Mouse (Mus musculus) midbrain, embryonic 16.5 days (tissue): ENCODE results near the gene Ndufb5. TPM values are rescaled to one million over a fixed set of nuclear protein-coding genes. Genes with fewer than 3 reads are reported as not detected.

ENCODE experiments used
- ATAC-seq: fragments of 200-750 bp; cut with Nextera tagmentation; 2 replicates; pipeline ENCODE4 v1.8.0; 2017; ENCODE audit warnings: moderate TSS enrichment
- H3K27ac ChIP-seq: fragments of 300-500 bp; sonication (generic); 2 replicates; pipeline ENCODE4 v1.5.1; 2014; ENCODE audit warnings: mild to moderate bottlenecking, low read length, mixed read lengths
- H3K27me3 ChIP-seq: fragments of 300-500 bp; sonication (generic); 2 replicates; pipeline ENCODE4 v1.6.1; 2014; ENCODE audit warnings: low read depth, low read length, mixed read lengths; ENCODE audit not compliant: control insufficient read depth, insufficient read depth
- H3K36me3 ChIP-seq: fragments of 300-500 bp; sonication (generic); 2 replicates; pipeline ENCODE4 v1.6.1; 2014; ENCODE audit warnings: mild to moderate bottlenecking, low read length, moderate library complexity, mixed read lengths; ENCODE audit not compliant: control insufficient read depth, insufficient read depth
- H3K4me1 ChIP-seq: fragments of 300-500 bp; sonication (generic); 2 replicates; pipeline ENCODE4 v1.6.1; 2014; ENCODE audit warnings: mild to moderate bottlenecking, low read length, mixed read lengths; ENCODE audit not compliant: control insufficient read depth, insufficient read depth
- H3K4me2 ChIP-seq: fragments of 300-500 bp; sonication (generic); 2 replicates; pipeline ENCODE4 v1.6.1; 2014; ENCODE audit warnings: mild to moderate bottlenecking, low read length, mixed read lengths
- H3K4me3 ChIP-seq: fragments of 300-500 bp; sonication (generic); 2 replicates; pipeline ENCODE4 v1.5.1; 2014; ENCODE audit warnings: low read depth, mild to moderate bottlenecking, low read length, moderate library complexity, mixed read lengths
- H3K9ac ChIP-seq: fragments of 300-500 bp; sonication (generic); 2 replicates; pipeline ENCODE4 v1.6.1; 2014; ENCODE audit warnings: low read depth, low read length, mixed read lengths
- H3K9me3 ChIP-seq: fragments of 300-500 bp; sonication (generic); replicated peaks from 2 replicates; pipeline ENCODE4 v1.6.1; 2014; ENCODE audit warnings: mild to moderate bottlenecking, low read length, mixed read lengths; ENCODE audit not compliant: control insufficient read depth, poor library complexity, severe bottlenecking
- WGBS: fragments of 180-500 bp; shearing (Covaris S2); extraction: QIAGEN DNeasy Blood & Tissue Kit; methylation state at CpG from one replicate; pipeline ENCODE4 v1.1.7; 2014; 5-methylcytosine and 5-hydroxymethylcytosine counted together
- polyA plus RNA-seq: library from polyadenylated mRNA; unstranded; fragments of >200 nt; fragmentation: Nextera tagmentation; extraction: Ambion mirVana; gene quantifications from 2 replicates; pipeline ENCODE4 v1.2.1, GENCODE M21; 2015

Gene Ndufb5
- 297 and 301 TPM in 2 replicates for polyA plus RNA-seq

DNA sequence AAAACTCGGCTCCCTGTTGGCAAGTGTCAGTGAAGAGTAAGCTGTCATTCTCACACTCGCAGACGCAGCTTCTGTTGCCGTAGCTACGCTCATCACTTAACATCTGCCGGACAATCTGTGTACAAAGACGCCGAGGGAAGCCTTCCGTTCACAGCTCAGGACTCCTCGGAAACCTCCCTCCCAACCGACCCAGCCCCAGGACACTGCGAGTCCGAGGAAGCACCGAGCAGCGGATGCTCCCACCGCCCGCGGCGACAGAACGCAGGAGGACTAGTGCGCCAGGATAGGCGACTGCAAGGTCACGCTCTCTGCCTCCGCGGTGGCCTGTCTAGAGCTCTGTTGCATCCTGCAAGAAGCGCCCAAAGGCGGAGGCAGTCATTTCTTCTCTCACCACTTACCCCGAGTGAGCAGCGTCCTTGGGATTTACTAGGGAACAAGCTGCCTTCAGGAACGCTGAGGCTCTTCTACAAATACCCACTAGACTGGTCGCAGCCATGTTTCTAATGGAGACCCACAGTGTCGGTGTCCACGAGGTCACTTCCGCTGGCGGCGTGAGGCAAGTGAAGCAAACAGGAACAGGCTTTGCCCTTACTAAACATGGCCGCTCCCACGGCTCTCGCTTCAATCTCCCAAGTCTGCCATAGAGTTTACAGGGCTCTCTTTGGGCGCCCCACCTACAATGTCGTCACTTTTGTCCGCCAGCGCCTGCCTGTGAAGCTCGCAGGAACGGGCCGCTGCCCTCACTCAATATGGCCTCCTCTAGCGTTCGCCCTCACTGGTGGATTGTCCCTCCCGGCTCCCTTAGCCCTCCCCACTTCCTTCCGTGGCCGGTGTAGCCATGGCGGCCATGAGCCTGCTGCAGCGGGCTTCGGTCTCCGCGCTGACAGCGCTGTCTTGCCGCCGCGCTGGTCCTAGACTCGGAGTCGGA, at the start of gene Ndufb5:
TSS of gene Ndufb5 (plus strand) at position 747 of the 928 bp plus-strand sequence.
- ATAC-seq = peak; percentile 99
- Histone ChIP-seq H3K9me3 (no peaks in the 10 kb centered on the region), H3K9ac (peak within 1 kb of the TSS; percentile 87), H3K27ac (peak within 1 kb of the TSS; percentile 86), H3K4me1 (peaks cover 26% of the 10 kb centered on the region), H3K36me3 (peaks cover 15% of the 10 kb centered on the region), H3K4me3 (peak within 1 kb of the TSS; percentile 69), H3K27me3 (no peaks in the 10 kb centered on the region), H3K4me2 (peak within 1 kb of the TSS; percentile 88)
- under 1% methylated on average over 62 of the region's 62 CpGs for WGBS

DNA sequence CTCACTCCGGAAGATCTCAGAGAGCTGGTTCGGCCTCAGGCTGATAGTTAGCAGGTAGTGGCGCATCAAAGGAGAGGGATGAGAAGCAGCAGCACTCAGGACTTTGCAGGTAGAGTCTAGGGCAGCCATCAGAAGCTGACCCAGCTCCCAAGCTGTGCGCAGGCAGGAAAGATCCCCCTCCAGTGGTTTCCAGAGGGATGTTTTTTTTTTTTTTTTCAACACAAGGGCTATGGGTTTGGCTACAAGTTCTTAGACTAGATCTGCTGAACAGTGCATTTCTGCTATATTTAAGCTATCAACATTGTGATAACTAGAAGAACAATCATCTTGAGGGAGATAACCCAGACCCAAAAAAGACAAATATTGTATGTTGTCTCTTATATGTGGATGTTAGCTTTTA, 49.6 kb upstream of the Ndufb5 start:
- Histone ChIP-seq H3K9me3 (no peaks in the 10 kb centered on the region), H3K27ac (no peak overlapping the region), H3K4me2 (no peak overlapping the region), H3K4me3 (no peak overlapping the region), H3K9ac (no peak overlapping the region), H3K27me3 (no peaks in the 10 kb centered on the region), H3K4me1 (no peaks in the 10 kb centered on the region), H3K36me3 (no peaks in the 10 kb centered on the region)
- 0 out of 2 replicates have a peak, but pooled peaks have one; percentile 11 for ATAC-seq
- 64% methylated on average over 4 of the region's 4 CpGs for WGBS

DNA sequence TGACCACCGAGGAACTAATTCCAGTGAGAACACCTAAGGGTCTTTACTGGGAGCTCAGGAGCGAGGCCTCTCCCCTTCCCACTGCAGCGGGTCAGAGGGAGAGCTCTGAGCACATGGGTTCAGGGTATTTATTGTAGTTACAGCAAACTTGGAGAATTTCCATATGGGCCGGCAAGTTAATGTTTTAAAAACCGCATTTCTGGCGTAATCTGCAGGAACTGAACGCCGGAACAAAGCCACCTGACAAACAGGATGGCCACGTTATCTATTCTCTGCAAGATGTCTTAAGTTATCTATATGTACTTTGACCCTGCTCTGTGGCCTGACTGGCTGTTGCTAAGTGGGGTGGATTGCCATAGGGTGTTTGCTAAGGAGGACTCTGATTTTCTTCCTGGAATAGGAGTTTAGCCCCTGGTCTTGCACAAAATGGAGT, 47.2 kb upstream of the Ndufb5 start:
- H3K36me3 ChIP-seq = no peaks in the 10 kb centered on the region
- no peaks in the 10 kb centered on the region for H3K4me1 ChIP-seq
- no peaks in the 10 kb centered on the region for H3K27me3 ChIP-seq
- WGBS = 86% methylated on average over 9 of the region's 9 CpGs
- no peak overlapping the region for H3K9ac ChIP-seq
- H3K4me3 ChIP-seq = no peak overlapping the region
- H3K4me2 ChIP-seq = no peak overlapping the region
- no peak overlapping the region for H3K27ac ChIP-seq
- no peak for ATAC-seq
- no peaks in the 10 kb centered on the region for H3K9me3 ChIP-seq

DNA sequence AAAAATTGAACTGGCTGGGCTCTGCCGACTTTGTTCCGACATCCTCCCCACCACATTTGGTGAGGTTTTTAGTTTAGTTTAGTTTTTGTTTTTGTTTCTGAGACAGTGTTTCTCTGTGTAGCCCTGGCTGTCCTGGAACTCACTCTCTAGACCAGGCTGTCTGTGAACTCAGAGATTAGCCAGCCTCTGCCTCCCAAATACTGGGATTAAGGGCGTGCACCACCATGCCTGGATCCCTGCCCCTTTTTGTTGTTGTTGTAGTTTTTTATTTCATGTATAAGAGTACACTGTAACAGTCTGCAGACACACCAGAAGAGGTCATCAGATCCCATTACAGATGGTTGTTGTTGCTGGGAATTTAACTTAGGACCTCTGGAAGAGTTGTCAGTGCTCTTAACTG, 46.8 kb upstream of the Ndufb5 start:
- Histone ChIP-seq H3K27ac (no peak overlapping the region), H3K9me3 (no peaks in the 10 kb centered on the region), H3K4me3 (no peak overlapping the region), H3K4me1 (no peaks in the 10 kb centered on the region), H3K4me2 (no peak overlapping the region), H3K36me3 (no peaks in the 10 kb centered on the region), H3K27me3 (no peaks in the 10 kb centered on the region), H3K9ac (no peak overlapping the region)
- WGBS = 87% methylated on average over 3 of the region's 3 CpGs
- ATAC-seq = no peak

- WGBS = 50% methylated on average over 1 of the region's 1 CpGs
- H3K36me3 ChIP-seq = no peaks in the 10 kb centered on the region
- H3K4me2 ChIP-seq = no peak overlapping the region
- no peaks in the 10 kb centered on the region for H3K4me1 ChIP-seq
- H3K9me3 ChIP-seq = no peaks in the 10 kb centered on the region
- no peak overlapping the region for H3K4me3 ChIP-seq
- H3K27me3 ChIP-seq = no peaks in the 10 kb centered on the region
- H3K9ac ChIP-seq = no peak overlapping the region
- ATAC-seq = no peak
- no peak overlapping the region for H3K27ac ChIP-seq
Observed at GRCm38 (mm10) chr3:32690901-32691300, 45.9 kb upstream of the Ndufb5 start.

- ATAC-seq = no peak
- no peak overlapping the region for H3K9ac ChIP-seq
- no peak overlapping the region for H3K4me2 ChIP-seq
- no peaks in the 10 kb centered on the region for H3K4me1 ChIP-seq
- H3K9me3 ChIP-seq = no peaks in the 10 kb centered on the region
- H3K4me3 ChIP-seq = no peak overlapping the region
- H3K36me3 ChIP-seq = no peaks in the 10 kb centered on the region
- WGBS = 83% methylated on average over 5 of the region's 5 CpGs
- no peaks in the 10 kb centered on the region for H3K27me3 ChIP-seq
- no peak overlapping the region for H3K27ac ChIP-seq
Observed at GRCm38 (mm10) chr3:32691841-32692240, 44.9 kb upstream of the Ndufb5 start.

DNA sequence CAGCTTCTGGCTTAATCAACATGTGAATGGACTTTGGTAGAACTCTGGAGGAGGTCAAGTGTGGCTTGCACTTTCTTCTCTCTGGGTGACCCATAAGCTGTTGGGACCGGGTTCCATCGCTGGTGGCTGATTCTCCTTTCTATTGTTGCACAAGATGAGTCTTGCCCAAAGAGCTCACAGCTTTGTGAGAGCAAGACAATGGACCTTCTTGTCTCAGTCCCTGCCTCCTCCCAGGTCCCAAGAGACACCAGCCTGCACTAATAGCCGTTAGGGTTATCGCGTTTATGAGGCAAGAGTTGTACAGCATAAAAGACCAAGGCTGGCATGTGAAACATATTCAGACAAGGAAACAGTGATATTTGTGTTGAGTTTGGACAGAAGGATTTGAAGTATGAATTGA, 42.6 kb upstream of the Ndufb5 start:
- Histone ChIP-seq H3K4me2 (no peak overlapping the region), H3K27ac (no peak overlapping the region), H3K4me3 (no peak overlapping the region), H3K9me3 (no peaks in the 10 kb centered on the region), H3K4me1 (no peaks in the 10 kb centered on the region), H3K9ac (no peak overlapping the region), H3K36me3 (no peaks in the 10 kb centered on the region), H3K27me3 (no peaks in the 10 kb centered on the region)
- WGBS = 40% methylated on average over 5 of the region's 5 CpGs
- no peak for ATAC-seq

DNA sequence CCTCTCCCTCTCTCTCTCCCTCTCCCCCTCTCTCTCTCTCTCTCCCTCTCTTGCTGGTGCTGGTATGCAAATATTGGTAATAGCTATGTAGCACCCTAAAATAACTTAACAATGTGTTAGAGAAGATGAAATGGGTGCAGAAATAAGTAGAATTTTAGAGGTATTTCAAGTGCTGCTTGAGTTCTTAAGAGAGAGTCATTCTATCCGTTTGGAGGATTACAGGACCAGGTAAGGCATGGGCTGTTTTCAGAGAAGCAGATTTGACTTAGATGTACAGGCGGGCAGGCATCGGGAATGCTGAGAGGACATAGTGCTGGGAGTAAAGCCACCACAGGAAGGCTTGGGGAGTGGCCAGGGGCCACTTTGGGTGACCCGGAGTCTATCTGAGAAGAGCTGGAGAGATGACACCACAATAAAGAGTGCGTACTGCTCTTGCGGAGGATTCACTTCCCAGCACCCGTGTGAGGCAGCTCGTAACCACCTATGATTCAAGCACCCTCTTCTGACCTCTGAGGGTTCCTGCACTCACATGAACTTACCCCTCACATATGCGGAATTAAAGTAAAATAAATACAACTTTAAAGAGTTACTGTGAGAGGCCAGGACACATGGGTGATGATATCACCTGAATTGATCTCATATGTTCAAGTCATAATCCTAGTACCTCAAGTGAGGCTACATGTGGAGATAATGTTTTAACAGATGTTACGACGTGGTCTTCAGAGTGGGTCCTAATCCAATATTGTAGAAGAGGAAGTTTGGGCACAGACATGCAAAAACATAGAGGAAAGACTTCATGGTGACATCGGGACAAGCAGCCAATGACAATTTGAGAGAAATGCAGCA, 41.8 kb upstream of the Ndufb5 start:
- no peaks in the 10 kb centered on the region for H3K36me3 ChIP-seq

GRCm38 (mm10) chr3:32695583-32695980, 41.2 kb upstream of the Ndufb5 start:
- Histone ChIP-seq H3K4me1 (no peaks in the 10 kb centered on the region), H3K4me2 (no peak overlapping the region), H3K27ac (no peak overlapping the region), H3K27me3 (no peaks in the 10 kb centered on the region), H3K4me3 (no peak overlapping the region), H3K9me3 (no peaks in the 10 kb centered on the region), H3K9ac (no peak overlapping the region), H3K36me3 (no peaks in the 10 kb centered on the region)
- ATAC-seq = no peak
- WGBS = 85% methylated on average over 4 of the region's 4 CpGs

More for the DNA sequence above, 41.8 kb upstream of the Ndufb5 start:
- Histone ChIP-seq H3K9ac (no peak overlapping the region), H3K27me3 (no peaks in the 10 kb centered on the region), H3K4me3 (no peak overlapping the region), H3K4me2 (no peak overlapping the region), H3K4me1 (no peaks in the 10 kb centered on the region), H3K27ac (no peak overlapping the region), H3K9me3 (no peaks in the 10 kb centered on the region)
- ATAC-seq = no peak
- whole genome bisulfite sequencing = 82% methylated on average over 12 of the region's 12 CpGs
